In genomic region chr13:27996557-27996956, GRCm38 (mm10) we compare ENCODE assay signal across 13 mouse cellular contexts. TPM values are rescaled to one million over a fixed set of nuclear protein-coding genes. Genes with fewer than 3 reads are reported as not detected.
"Had no signal": no experiment of that assay in that cellular context is flagged by ENCODE, and none has a peak within 500 bp of the region (broad histone marks: within the 10 kb centered on the region; RNA-seq: fewer than 3 reads in every experiment).

No protein-coding gene starts in this region.

RNA-seq across cellular contexts. Expression of gene Prl4a1, which starts 19.5 kb away (rescaled TPM):
- total RNA-seq: layer of hippocampus, adult 18-20 months; layer of hippocampus, postnatal 36 days; left cerebral cortex, adult 8-10 months; left cerebral cortex, postnatal 25 days; megakaryocyte-erythroid progenitor cell, adult 5-6 weeks had no signal
- polyA plus RNA-seq: hindbrain, embryonic 16.5 days; inflammation-experienced regulatory T-cells, adult 6 months; limb, embryonic 11.5 days; limb, embryonic 15.5 days; liver, embryonic 13.5 days; midbrain, embryonic 12.5 days; midbrain, embryonic 16.5 days; neural tube, embryonic 13.5 days had no signal
